Comparison of ENCODE assay signal across 10 mouse cellular contexts in the genomic region with DNA sequence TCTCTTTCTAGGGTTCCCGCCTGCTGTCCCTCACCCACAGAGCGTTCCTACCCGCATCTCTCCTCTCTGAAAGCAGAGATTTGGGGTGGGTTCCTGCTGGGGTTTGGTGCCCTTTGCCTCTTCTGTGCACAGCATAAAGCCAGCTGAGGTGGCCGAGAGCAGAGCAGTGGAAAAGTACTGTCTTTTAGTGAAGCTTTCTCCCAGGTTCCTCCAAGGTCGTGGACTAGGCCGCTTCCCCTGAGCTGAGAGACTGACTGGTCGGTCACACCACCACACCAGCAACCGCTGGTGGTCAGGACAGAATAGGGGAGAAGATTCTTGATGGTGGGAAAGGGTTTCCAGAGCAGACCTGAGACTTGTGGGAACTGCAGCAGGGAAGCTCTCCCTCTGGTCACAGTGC. TPM values are rescaled to one million over a fixed set of nuclear protein-coding genes. Genes with fewer than 3 reads are reported as not detected.
DNase-seq lines count a peak whose midpoint lies in the region; ATAC-seq and TF ChIP-seq lines count a peak whose summit lies in the region.
"Had no signal": no experiment of that assay in that cellular context is flagged by ENCODE, and none has a peak within 500 bp of the region (broad histone marks: within the 10 kb centered on the region; RNA-seq: fewer than 3 reads in every experiment).

No protein-coding gene starts in this region.

- no peak for TF ChIP-seq CTCF in liver, postnatal 0 days (IDR thresholded peaks at IDR 0.05; ENCODE audit: low read depth)
- TF ChIP-seq CTCF in hindbrain, postnatal 0 days (IDR thresholded peaks at IDR 0.05; ENCODE audit: low read depth), result no peak

- H3K27me3 ChIP-seq in liver, embryonic 11.5 days (replicated peaks; ENCODE audit: control insufficient read depth, insufficient read depth, low read length), result peaks cover 76% of the 10 kb centered on the region
- H3K27me3 ChIP-seq in liver, postnatal 0 days (ENCODE audit: insufficient read depth, low read length), result peaks cover 47% of the 10 kb centered on the region
- H3K27me3 ChIP-seq in embryonic facial prominence, embryonic 14.5 days (replicated peaks; ENCODE audit: control insufficient read depth, insufficient read depth, low read length), result peaks cover 77% of the 10 kb centered on the region
- peaks cover 25% of the 10 kb centered on the region; the same call in 1 of the 2 replicates for H3K27me3 ChIP-seq in hindbrain, postnatal 0 days (ENCODE audit: insufficient read depth, low read length)
- H3K27me3 ChIP-seq in neural tube, embryonic 14.5 days (ENCODE audit: control insufficient read depth, insufficient read depth, low read length), result peaks cover 36% of the 10 kb centered on the region

- no peak for ATAC-seq in liver, embryonic 11.5 days (replicated peaks; ENCODE audit: low FRiP score)
- ATAC-seq in liver, postnatal 0 days, result no peak
- no peak for ATAC-seq in embryonic facial prominence, embryonic 14.5 days (ENCODE audit: low read depth)
- ATAC-seq in hindbrain, postnatal 0 days, result 0 out of 2 replicates have a peak, but pooled peaks have one; percentile 21
- no peak for ATAC-seq in neural tube, embryonic 14.5 days (ENCODE audit: low read depth)

- peak overlapping the region; percentile 59 for H3K4me2 ChIP-seq in liver, embryonic 11.5 days
- no peak overlapping the region for H3K4me2 ChIP-seq in liver, postnatal 0 days (ENCODE audit: low read depth, low read length)
- peak overlapping the region; percentile 64 for H3K4me2 ChIP-seq in embryonic facial prominence, embryonic 14.5 days (ENCODE audit: low read depth, low read length)
- H3K4me2 ChIP-seq in hindbrain, postnatal 0 days (ENCODE audit: low read depth, low read length), result peak overlapping the region; percentile 78
- H3K4me2 ChIP-seq in neural tube, embryonic 14.5 days (ENCODE audit: low read depth, low read length), result peak overlapping the region; percentile 76

- intact Hi-C loops in left cerebral cortex, postnatal 36 days (cut with DNase I), result no loop called here

- H3K9me3 ChIP-seq in liver, embryonic 11.5 days (ENCODE audit: control insufficient read depth, low read length), result no peaks in the 10 kb centered on the region
- H3K9me3 ChIP-seq in liver, postnatal 0 days (ENCODE audit: low read length), result no peaks in the 10 kb centered on the region
- H3K9me3 ChIP-seq in embryonic facial prominence, embryonic 14.5 days (ENCODE audit: control insufficient read depth, low read length), result no peaks in the 10 kb centered on the region
- H3K9me3 ChIP-seq in hindbrain, postnatal 0 days (ENCODE audit: low read length), result no peaks in the 10 kb centered on the region
- H3K9me3 ChIP-seq in neural tube, embryonic 14.5 days (ENCODE audit: control insufficient read depth, low read length), result no peaks in the 10 kb centered on the region

- no peak for TF ChIP-seq EP300 in liver, postnatal 0 days (IDR thresholded peaks at IDR 0.05; ENCODE audit: low read depth)

- no peak overlapping the region for H3K4me3 ChIP-seq in liver, embryonic 11.5 days (ENCODE audit: low read depth, low read length)
- H3K4me3 ChIP-seq in liver, postnatal 0 days (ENCODE audit: low read depth, low read length), result no peak overlapping the region
- H3K4me3 ChIP-seq in embryonic facial prominence, embryonic 14.5 days (ENCODE audit: low read depth, low read length), result peak overlapping the region; percentile 40
- peak overlapping the region; percentile 50 for H3K4me3 ChIP-seq in hindbrain, postnatal 0 days (ENCODE audit: low read length)
- H3K4me3 ChIP-seq in neural tube, embryonic 14.5 days (ENCODE audit: low read depth, low read length), result peak overlapping the region; percentile 40

- 7% methylated on average over 8 of the region's 8 CpGs for WGBS in liver, embryonic 11.5 days
- WGBS in liver, postnatal 0 days (ENCODE audit: insufficient replicate concordance), result 8% methylated on average over 8 of the region's 8 CpGs
- WGBS in embryonic facial prominence, embryonic 14.5 days, result 5% methylated on average over 8 of the region's 8 CpGs
- 8% methylated on average over 8 of the region's 8 CpGs for WGBS in hindbrain, postnatal 0 days
- 3% methylated on average over 8 of the region's 8 CpGs for WGBS in neural tube, embryonic 14.5 days

- H3K4me1 ChIP-seq in liver, embryonic 11.5 days (replicated peaks; ENCODE audit: control insufficient read depth, insufficient read depth, low read length), result no peaks in the 10 kb centered on the region; the same call in 1 of the 2 replicates
- H3K4me1 ChIP-seq in liver, postnatal 0 days (ENCODE audit: insufficient read depth), result no peaks in the 10 kb centered on the region; the same call in 1 of the 2 replicates
- peaks cover 3% of the 10 kb centered on the region; the same call in 1 of the 2 replicates for H3K4me1 ChIP-seq in embryonic facial prominence, embryonic 14.5 days (ENCODE audit: control insufficient read depth, insufficient read depth, low read length)
- H3K4me1 ChIP-seq in hindbrain, postnatal 0 days (ENCODE audit: insufficient read depth, low read length), result no peaks in the 10 kb centered on the region
- peaks cover 7% of the 10 kb centered on the region; the same call in 1 of the 2 replicates for H3K4me1 ChIP-seq in neural tube, embryonic 14.5 days (ENCODE audit: control insufficient read depth, insufficient read depth, low read length)

- DNase-seq in liver, embryonic 11.5 days (ENCODE audit: low spot score), result no peak
- DNase-seq in liver, postnatal 0 days, result no peak
- DNase-seq in embryonic facial prominence, embryonic 14.5 days (ENCODE audit: low spot score), result no peak
- no peak for DNase-seq in hindbrain, postnatal 0 days (ENCODE audit: low spot score)
- DNase-seq in thymus, adult 18-20 months, result no peak
- no peak for DNase-seq in ovary, postnatal 36 days (ENCODE audit: low spot score)
- no peak for DNase-seq in left cerebral cortex, postnatal 36 days (ENCODE audit: low spot score in 2 of 2)
- DNase-seq: kidney, adult 9 months had no signal

- H3K36me3 ChIP-seq in liver, embryonic 11.5 days (ENCODE audit: control insufficient read depth, insufficient read depth, low read length), result no peaks in the 10 kb centered on the region
- no peaks in the 10 kb centered on the region for H3K36me3 ChIP-seq in liver, postnatal 0 days (replicated peaks; ENCODE audit: insufficient read depth, low read length)
- no peaks in the 10 kb centered on the region for H3K36me3 ChIP-seq in embryonic facial prominence, embryonic 14.5 days (ENCODE audit: control insufficient read depth, insufficient read depth, low read length)
- H3K36me3 ChIP-seq in hindbrain, postnatal 0 days (ENCODE audit: insufficient read depth, low read length), result no peaks in the 10 kb centered on the region
- no peaks in the 10 kb centered on the region for H3K36me3 ChIP-seq in neural tube, embryonic 14.5 days (ENCODE audit: control insufficient read depth, insufficient read depth, low read length)

- H3K27ac ChIP-seq in liver, embryonic 11.5 days (ENCODE audit: low read depth, low read length), result no peak overlapping the region
- H3K27ac ChIP-seq in liver, postnatal 0 days (ENCODE audit: low read depth), result no peak overlapping the region
- H3K27ac ChIP-seq in embryonic facial prominence, embryonic 14.5 days (replicated peaks; ENCODE audit: low read depth, low read length), result no peak overlapping the region
- H3K27ac ChIP-seq in hindbrain, postnatal 0 days, result 0 out of 2 replicates have a peak overlapping the region, but pooled peaks have one; percentile 27
- H3K27ac ChIP-seq in neural tube, embryonic 14.5 days (ENCODE audit: low read depth, low read length), result no peak overlapping the region

- H3K9ac ChIP-seq in liver, embryonic 11.5 days (ENCODE audit: low read depth, low read length), result no peak overlapping the region
- H3K9ac ChIP-seq in liver, postnatal 0 days (replicated peaks), result no peak overlapping the region
- no peak overlapping the region for H3K9ac ChIP-seq in embryonic facial prominence, embryonic 14.5 days (ENCODE audit: low read depth, low read length)
- H3K9ac ChIP-seq in hindbrain, postnatal 0 days (replicated peaks; ENCODE audit: low read length), result 0 out of 2 replicates have a peak overlapping the region, but pooled peaks have one; percentile 71
- H3K9ac ChIP-seq in neural tube, embryonic 14.5 days (replicated peaks; ENCODE audit: low read depth, low read length), result no peak overlapping the region

RNA-seq across cellular contexts. Expression of gene Fam43b, which starts 0.4 kb away (rescaled TPM):
- polyA plus RNA-seq in liver, embryonic 11.5 days (2014; fragmentation: Nextera tagmentation; extraction: Ambion mirVana), result 0.12 and 0.21 TPM in 2 replicates
- polyA plus RNA-seq in liver, postnatal 0 days (2015; fragmentation: Nextera tagmentation; extraction: Ambion mirVana), result not detected in 2 replicates
- polyA plus RNA-seq in embryonic facial prominence, embryonic 14.5 days (2014; fragmentation: Nextera tagmentation; extraction: Ambion mirVana), result 0.24 and 0.29 TPM in 2 replicates
- 16.6 and 23.8 TPM in 2 replicates for total RNA-seq in hindbrain, postnatal 0 days (2014; rRNA removed)
- polyA plus RNA-seq in hindbrain, postnatal 0 days (2015; fragmentation: Nextera tagmentation; extraction: Ambion mirVana), result 17.9 and 18.6 TPM in 2 replicates
- 5.9 and 9.1 TPM in 2 replicates for polyA plus RNA-seq in neural tube, embryonic 14.5 days (2014; fragmentation: Nextera tagmentation; extraction: Ambion mirVana)
- 10 to 100 TPM; 27.0 to 35.4 TPM for total RNA-seq in left cerebral cortex, postnatal 36 days (2021)
- total RNA-seq: monocyte, adult 5-6 weeks had no signal

RNA-seq across cellular contexts. Expression of gene Cda, which starts 28.9 kb away (rescaled TPM):
- 6.6 and 7.2 TPM in 2 replicates for polyA plus RNA-seq in liver, embryonic 11.5 days (2014; fragmentation: Nextera tagmentation; extraction: Ambion mirVana)
- polyA plus RNA-seq in liver, postnatal 0 days (2015; fragmentation: Nextera tagmentation; extraction: Ambion mirVana), result 17.7 and 24.2 TPM in 2 replicates
- 6.3 and 10.1 TPM in 2 replicates for polyA plus RNA-seq in embryonic facial prominence, embryonic 14.5 days (2014; fragmentation: Nextera tagmentation; extraction: Ambion mirVana)
- total RNA-seq in hindbrain, postnatal 0 days (2014; rRNA removed), result 9.5 and 20.5 TPM in 2 replicates
- 12.1 and 15.1 TPM in 2 replicates for polyA plus RNA-seq in hindbrain, postnatal 0 days (2015; fragmentation: Nextera tagmentation; extraction: Ambion mirVana)
- polyA plus RNA-seq in neural tube, embryonic 14.5 days (2014; fragmentation: Nextera tagmentation; extraction: Ambion mirVana), result 7.9 and 8.5 TPM in 2 replicates
- 1 to 10 TPM; 3.5 to 3.7 TPM for total RNA-seq in left cerebral cortex, postnatal 36 days (2021)
- total RNA-seq: monocyte, adult 5-6 weeks had no signal

RNA-seq across cellular contexts. Expression of gene Mul1, which starts 37.8 kb away (rescaled TPM):
- 15.1 and 17.9 TPM in 2 replicates for polyA plus RNA-seq in liver, embryonic 11.5 days (2014; fragmentation: Nextera tagmentation; extraction: Ambion mirVana)
- 17.5 and 20.0 TPM in 2 replicates for polyA plus RNA-seq in liver, postnatal 0 days (2015; fragmentation: Nextera tagmentation; extraction: Ambion mirVana)
- 19.5 and 22.0 TPM in 2 replicates for polyA plus RNA-seq in embryonic facial prominence, embryonic 14.5 days (2014; fragmentation: Nextera tagmentation; extraction: Ambion mirVana)
- 36.2 and 39.1 TPM in 2 replicates for total RNA-seq in hindbrain, postnatal 0 days (2014; rRNA removed)
- 19.1 and 21.6 TPM in 2 replicates for polyA plus RNA-seq in hindbrain, postnatal 0 days (2015; fragmentation: Nextera tagmentation; extraction: Ambion mirVana)
- 15.3 and 18.6 TPM in 2 replicates for polyA plus RNA-seq in neural tube, embryonic 14.5 days (2014; fragmentation: Nextera tagmentation; extraction: Ambion mirVana)
- total RNA-seq in left cerebral cortex, postnatal 36 days (2021), result 10 to 100 TPM; 56.4 to 58.5 TPM

RNA-seq across cellular contexts. Expression of gene Camk2n1, which starts 57.4 kb away (rescaled TPM):
- 2.1 TPM in 2 replicates for polyA plus RNA-seq in liver, embryonic 11.5 days (2014; fragmentation: Nextera tagmentation; extraction: Ambion mirVana)
- polyA plus RNA-seq in liver, postnatal 0 days (2015; fragmentation: Nextera tagmentation; extraction: Ambion mirVana), result 5.5 and 6.1 TPM in 2 replicates
- polyA plus RNA-seq in embryonic facial prominence, embryonic 14.5 days (2014; fragmentation: Nextera tagmentation; extraction: Ambion mirVana), result 2.4 and 2.5 TPM in 2 replicates
- total RNA-seq in hindbrain, postnatal 0 days (2014; rRNA removed), result 34.9 and 37.5 TPM in 2 replicates
- 29.5 and 33.5 TPM in 2 replicates for polyA plus RNA-seq in hindbrain, postnatal 0 days (2015; fragmentation: Nextera tagmentation; extraction: Ambion mirVana)
- polyA plus RNA-seq in neural tube, embryonic 14.5 days (2014; fragmentation: Nextera tagmentation; extraction: Ambion mirVana), result 19.6 and 25.8 TPM in 2 replicates
- total RNA-seq in left cerebral cortex, postnatal 36 days (2021), result 1,000 to 10,000 TPM; 1,236 to 1,427 TPM

Comparison
In these comparisons a context has a peak if more than half of its experiments do, and no peak if none do; other contexts are left out.
1. H3K4me3 ChIP-seq: peak in embryonic facial prominence, embryonic 14.5 days (single experiment), hindbrain, postnatal 0 days (single experiment) and neural tube, embryonic 14.5 days (single experiment); none in liver, embryonic 11.5 days (single experiment) and liver, postnatal 0 days (single experiment).